Mouse (Mus musculus): ENCODE measurements around the gene Samhd1. TPM values are rescaled to one million over a fixed set of nuclear protein-coding genes. Genes with fewer than 3 reads are reported as not detected.

The Samhd1 gene
- 271 TPM for total RNA-seq (2023)

DNA sequence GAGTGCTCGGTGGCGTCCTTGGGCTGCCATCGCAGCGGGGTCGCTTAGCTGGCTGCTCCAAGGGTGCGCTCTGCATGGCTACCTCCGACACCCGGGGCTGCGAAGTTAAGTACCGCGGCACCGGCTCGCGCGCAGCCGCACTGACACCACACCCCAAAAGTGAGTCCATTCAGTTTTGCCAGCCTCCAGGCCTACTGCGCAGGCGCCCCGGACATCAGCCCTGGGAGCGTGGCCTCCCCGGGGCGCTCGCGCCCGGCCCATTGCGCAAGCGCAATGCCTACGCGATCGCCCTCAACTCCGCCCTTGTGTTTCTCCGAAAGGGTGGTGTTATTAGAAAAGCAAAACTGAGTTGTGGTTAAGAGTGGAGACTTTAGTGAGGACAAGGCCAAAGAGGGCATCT lies at the start of gene Samhd1:
Gene Samhd1, minus strand, starts transcription at position 252 of the 400 bp plus-strand sequence.

DNA sequence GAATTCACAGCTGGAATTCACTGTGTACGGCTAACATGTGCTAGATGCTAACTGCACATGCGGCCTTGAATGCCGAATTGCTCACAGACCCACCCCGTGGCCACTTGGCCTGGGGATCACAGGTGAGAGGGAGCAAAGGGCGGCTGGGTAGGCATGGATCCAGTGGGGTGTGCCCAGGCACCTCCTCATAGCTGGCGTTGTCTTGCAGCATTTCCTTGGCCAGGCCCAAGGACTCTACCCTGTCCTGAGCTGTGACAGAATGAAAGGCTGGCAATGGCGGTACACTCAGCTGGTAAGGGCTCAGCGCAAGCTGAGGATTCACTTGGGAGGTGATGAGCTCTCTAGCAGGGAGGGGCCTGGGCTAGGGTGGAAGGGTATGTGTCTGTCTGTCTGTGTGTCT lies 48.3 kb downstream of the Samhd1 start, which contains the start of gene Tldc2:
Gene Tldc2, plus strand, starts transcription at position 260 of the 400 bp plus-strand sequence.

DNA sequence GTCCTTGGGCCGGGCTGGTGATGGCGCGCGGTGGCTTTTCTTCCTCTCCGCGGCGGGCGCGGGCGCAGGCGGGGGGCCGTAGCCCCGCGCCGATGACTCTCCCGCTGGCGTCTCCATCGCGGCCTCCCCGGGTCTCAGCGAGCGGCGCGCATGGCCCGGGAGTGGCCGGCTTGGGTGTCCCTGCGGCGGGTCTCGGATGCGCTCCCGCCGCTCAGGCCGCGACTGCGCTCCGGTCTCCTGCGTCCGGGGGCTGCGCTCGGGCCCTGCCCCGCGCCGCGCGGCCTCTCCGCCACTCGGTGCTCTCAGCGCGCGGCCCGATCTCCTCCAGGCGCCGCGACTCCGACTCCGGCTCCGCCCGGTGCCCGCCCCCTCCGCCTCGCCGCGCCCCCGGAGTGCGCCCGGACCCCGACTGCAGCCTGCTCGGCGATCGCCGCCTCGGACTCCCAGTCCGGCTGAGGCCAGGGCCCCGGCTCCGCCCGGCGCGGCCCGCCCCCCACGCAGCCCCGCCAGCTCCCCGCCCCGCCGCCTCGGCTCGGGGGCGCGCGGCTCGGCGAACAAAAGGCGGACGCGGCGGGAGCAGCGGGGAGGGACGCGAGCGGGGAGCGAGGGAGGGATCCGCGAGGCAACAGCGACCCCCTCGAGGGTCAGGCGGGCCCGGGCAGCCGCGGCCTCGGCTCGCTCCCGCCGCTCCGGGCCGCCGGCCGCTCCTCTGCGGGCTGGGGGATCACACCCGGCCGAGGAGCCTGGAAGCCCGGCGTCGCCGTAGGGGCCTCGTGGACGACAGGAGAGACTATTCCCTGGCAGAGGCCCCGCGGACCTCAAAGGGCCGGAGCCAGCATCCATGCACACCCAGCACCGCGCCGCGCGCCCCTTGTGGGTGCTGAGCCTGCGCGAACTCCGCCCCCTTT lies 56.0 kb downstream of the Samhd1 start, which contains the start of gene Soga1:
Gene Soga1, minus strand, starts transcription at position 462 of the 908 bp plus-strand sequence.

Other genes starting within 250 kb of the Samhd1 start
- 42.0 TPM for gene Sla2, start 248.1 kb downstream of the Samhd1 start, total RNA-seq (2023)
- 56.6 TPM for gene Ndrg3, start 143.2 kb downstream of the Samhd1 start, total RNA-seq (2023)
- gene Dsn1, start 128.1 kb downstream of the Samhd1 start, total RNA-seq (2023) = 18.1 TPM
- gene Soga1, start 56.0 kb downstream of the Samhd1 start, total RNA-seq (2023) = 0.46 TPM
- not detected for gene Tldc2, start 48.2 kb downstream of the Samhd1 start, total RNA-seq (2023)
- 31.5 TPM for gene Rbl1, start 69.3 kb upstream of the Samhd1 start, total RNA-seq (2023)
- 130 TPM for gene Rpn2, start 143.8 kb upstream of the Samhd1 start, total RNA-seq (2023)
- gene Mroh8, start 144.3 kb upstream of the Samhd1 start, total RNA-seq (2023) = 0.83 TPM
- gene Ghrh, start 212.2 kb upstream of the Samhd1 start, total RNA-seq (2023) = not detected
- 30.8 TPM for gene Manbal, start 232.3 kb upstream of the Samhd1 start, total RNA-seq (2023)

All from CD8-positive naive resting alpha-beta T cell, adult 57 days (primary cell).